Mouse (Mus musculus): ENCODE measurements around the gene H2-Q4.
"Not testable (repeated sequence)": the region's sequence is repeated elsewhere in the genome, so short reads cannot be mapped to it uniquely, and the experiment has no call there.

DNA sequence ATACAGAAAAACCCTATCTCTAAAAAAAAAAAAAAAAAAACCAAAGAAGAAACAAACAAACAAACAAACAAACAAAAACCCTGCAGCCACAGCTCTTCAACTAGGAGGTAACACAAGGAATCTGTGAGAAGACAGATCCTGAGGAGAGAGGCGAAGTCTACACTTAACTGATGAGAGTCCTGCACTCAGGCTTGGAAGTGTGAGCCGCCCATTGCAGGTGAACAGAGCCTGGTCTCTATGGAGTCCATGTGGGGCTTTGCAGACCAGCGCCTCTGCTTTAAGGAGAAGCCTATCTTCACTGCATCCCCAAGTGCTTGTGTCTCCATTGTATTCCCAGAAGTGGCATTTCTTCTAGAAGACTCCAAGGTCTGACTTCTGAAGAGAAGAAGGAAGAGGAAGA, 44.7 kb downstream of the H2-Q4 start:
- not testable (repeated sequence) for TF ChIP-seq POLR2A, CTCF (IDR thresholded peaks at IDR 0.05; ENCODE audit: extremely low read depth, insufficient read depth, low read length)
